Mouse (Mus musculus) thymus, adult 2 months (tissue): ENCODE data around the gene Eif4e. TPM values are rescaled to one million over a fixed set of nuclear protein-coding genes. Genes with fewer than 3 reads are reported as not detected.

Source experiments
- DNase-seq: peaks from one replicate; pipeline ENCODE4 v3.0.0; 2021
- H3K27ac ChIP-seq: fragments of 200-500 bp; 2 replicates; pipeline ENCODE4 v1.5.1; 2012; ENCODE audit warnings: low read length, control low read depth; ENCODE audit not compliant: control insufficient read depth, insufficient read depth
- H3K27me3 ChIP-seq: fragments of 200-500 bp; 2 replicates; pipeline ENCODE4 v1.6.1; 2012; ENCODE audit warnings: mild to moderate bottlenecking, low read length, moderate library complexity, mixed read lengths; ENCODE audit not compliant: control insufficient read depth, insufficient read depth
- H3K36me3 ChIP-seq: fragments of 200-500 bp; 2 replicates; pipeline ENCODE4 v1.6.1; 2012; ENCODE audit warnings: mild to moderate bottlenecking, low read length, moderate library complexity; ENCODE audit not compliant: control insufficient read depth, insufficient read depth
- H3K4me1 ChIP-seq: fragments of 200-500 bp; replicated peaks from 2 replicates; pipeline ENCODE4 v1.6.1; 2012; ENCODE audit warnings: low read length; ENCODE audit not compliant: control insufficient read depth, insufficient read depth
- H3K4me3 ChIP-seq: fragments of 200-500 bp; 2 replicates; pipeline ENCODE4 v1.5.1; 2012; ENCODE audit warnings: mild to moderate bottlenecking, low read length, control low read depth, moderate library complexity; ENCODE audit not compliant: control insufficient read depth, insufficient read depth
- CTCF ChIP-seq: fragments of 200-500 bp; IDR thresholded peaks from 2 replicates; pipeline ENCODE4 v1.5.1; 2012; ENCODE audit warnings: mild to moderate bottlenecking, control low read depth, low read length, moderate library complexity, borderline replicate concordance; ENCODE audit not compliant: control insufficient read depth, poor library complexity, insufficient read depth; ENCODE audit errors: extremely low read depth
- POLR2A ChIP-seq: fragments of 200-500 bp; IDR thresholded peaks from 2 replicates; pipeline ENCODE4 v1.6.1; 2012; ENCODE audit warnings: mild to moderate bottlenecking, low read length, control low read depth, moderate library complexity; ENCODE audit not compliant: control insufficient read depth, poor library complexity, insufficient read depth; ENCODE audit errors: extremely low read depth
- WGBS: fragments of 180-500 bp; shearing (Covaris S2); methylation state at CpG from one replicate; pipeline ENCODE4 v1.1.7; 2018; 5-methylcytosine and 5-hydroxymethylcytosine counted together
- polyA plus RNA-seq: library from polyadenylated mRNA; depleted of rRNA; stranded (reverse); fragments of >200 nt; gene quantifications from 2 replicates; pipeline ENCODE4 v1.2.3, GENCODE M21; 2012

Eif4e gene
- polyA plus RNA-seq, 1 experiment, result 25.1 TPM

DNA sequence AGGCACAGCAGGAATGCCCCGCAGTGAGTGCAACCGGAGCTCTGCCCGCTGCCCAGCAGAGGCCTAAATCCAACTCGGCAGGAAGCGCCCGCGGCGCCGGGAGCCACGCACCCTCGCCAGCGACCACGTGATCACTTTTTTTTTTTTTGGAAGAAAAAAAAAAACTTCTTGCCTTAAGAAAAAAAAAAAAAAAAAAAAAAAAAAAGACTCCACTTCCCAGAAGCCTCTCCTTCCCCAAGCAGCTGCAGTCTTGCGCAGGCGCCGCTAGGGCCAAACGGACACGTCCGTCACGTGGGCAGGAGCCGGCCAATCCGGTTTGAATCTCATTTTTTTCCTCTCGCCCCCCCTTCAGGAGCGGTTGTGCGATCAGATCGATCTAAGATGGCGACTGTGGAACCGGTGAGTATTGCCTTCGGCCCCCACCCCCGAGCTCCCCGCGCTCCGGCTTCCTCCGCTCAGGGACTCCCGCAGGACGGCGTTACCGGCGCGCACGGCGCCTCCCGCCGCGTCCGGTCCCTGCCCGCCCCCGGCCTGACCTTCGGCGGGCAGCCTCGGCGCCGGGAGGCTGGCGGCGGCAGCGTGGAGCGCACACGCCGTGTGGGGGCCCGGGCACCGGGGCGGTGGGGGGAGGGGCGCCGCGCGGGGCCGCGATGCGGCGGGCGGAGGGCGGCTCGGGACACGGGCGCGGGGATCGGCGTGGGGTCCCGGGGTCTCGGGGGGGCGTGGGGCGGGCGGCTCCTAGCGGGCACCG lies 1.1 kb downstream of the Eif4e start:
- TF ChIP-seq POLR2A (peak; percentile 70), CTCF (no peak)
- Histone ChIP-seq H3K27ac (peak overlapping the region; percentile 59), H3K36me3 (no peaks in the 10 kb centered on the region), H3K27me3 (no peaks in the 10 kb centered on the region), H3K4me3 (peak overlapping the region; percentile 94), H3K4me1 (peaks cover 7% of the 10 kb centered on the region)
- 2% methylated on average over 71 of the region's 85 CpGs for WGBS
- peak; percentile 98 for DNase-seq

DNA sequence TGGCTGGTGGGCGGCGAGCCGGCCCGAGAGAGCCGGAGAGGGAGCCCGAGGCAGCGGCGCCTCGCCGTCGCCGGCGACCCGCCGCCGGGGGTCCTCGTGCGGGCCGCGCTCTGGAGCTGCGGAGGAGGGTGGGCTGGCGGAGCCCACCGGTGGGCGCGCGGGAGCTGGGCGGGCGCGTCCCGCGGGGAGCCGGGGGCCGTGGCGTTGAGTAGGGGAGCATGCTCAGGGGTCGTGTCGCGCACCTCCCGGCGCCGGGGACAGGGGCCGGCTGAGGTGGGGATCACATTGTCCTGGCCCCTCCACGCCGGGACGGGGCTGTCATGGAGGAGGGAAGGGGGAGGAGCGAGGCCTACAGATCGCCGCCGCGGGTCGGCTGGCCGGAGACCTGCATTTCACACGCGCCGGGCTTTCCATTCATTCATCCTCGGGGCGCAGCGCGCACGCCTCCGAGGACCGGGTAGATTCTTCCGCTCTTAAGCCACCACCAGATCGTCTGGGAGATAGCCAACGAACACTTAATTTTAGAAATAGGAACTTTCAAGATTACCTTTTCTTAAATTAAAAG lies 1.8 kb downstream of the Eif4e start:
- peak overlapping the region; percentile 94 for H3K4me3 ChIP-seq
- no peaks in the 10 kb centered on the region for H3K36me3 ChIP-seq
- H3K27me3 ChIP-seq, result no peaks in the 10 kb centered on the region
- peaks cover 7% of the 10 kb centered on the region for H3K4me1 ChIP-seq
- H3K27ac ChIP-seq, result no peak overlapping the region
- WGBS, result under 1% methylated on average over 59 of the region's 64 CpGs
- no peak for TF ChIP-seq POLR2A
- TF ChIP-seq CTCF, result no peak
- DNase-seq, result peak; percentile 57

DNA sequence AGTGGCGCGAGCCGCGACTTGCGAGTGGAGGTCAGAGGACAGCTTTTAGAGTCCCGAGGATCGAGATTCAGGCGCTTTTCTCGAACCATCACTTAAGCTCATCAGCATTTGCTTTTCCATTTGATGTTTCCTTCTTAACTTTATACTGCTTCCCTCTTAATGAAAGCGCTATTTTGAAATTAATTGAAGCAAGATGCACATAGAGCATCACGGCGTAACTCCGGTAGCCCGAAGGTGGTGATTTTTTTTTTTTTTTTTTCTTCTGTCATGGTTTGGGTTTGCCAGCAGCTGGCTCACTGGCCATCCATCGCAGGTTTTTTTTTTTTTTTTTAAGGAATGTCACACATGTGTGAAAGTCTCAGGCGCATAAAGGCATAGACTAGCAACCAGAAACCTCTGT lies 2.3 kb downstream of the Eif4e start:
- 5% methylated on average over 16 of the region's 16 CpGs for WGBS
- Histone ChIP-seq H3K4me3 (peak overlapping the region; percentile 94), H3K36me3 (no peaks in the 10 kb centered on the region), H3K27me3 (no peaks in the 10 kb centered on the region), H3K4me1 (peaks cover 7% of the 10 kb centered on the region), H3K27ac (no peak overlapping the region)
- DNase-seq, result no peak
- TF ChIP-seq CTCF, result no peak
- no peak for TF ChIP-seq POLR2A

DNA sequence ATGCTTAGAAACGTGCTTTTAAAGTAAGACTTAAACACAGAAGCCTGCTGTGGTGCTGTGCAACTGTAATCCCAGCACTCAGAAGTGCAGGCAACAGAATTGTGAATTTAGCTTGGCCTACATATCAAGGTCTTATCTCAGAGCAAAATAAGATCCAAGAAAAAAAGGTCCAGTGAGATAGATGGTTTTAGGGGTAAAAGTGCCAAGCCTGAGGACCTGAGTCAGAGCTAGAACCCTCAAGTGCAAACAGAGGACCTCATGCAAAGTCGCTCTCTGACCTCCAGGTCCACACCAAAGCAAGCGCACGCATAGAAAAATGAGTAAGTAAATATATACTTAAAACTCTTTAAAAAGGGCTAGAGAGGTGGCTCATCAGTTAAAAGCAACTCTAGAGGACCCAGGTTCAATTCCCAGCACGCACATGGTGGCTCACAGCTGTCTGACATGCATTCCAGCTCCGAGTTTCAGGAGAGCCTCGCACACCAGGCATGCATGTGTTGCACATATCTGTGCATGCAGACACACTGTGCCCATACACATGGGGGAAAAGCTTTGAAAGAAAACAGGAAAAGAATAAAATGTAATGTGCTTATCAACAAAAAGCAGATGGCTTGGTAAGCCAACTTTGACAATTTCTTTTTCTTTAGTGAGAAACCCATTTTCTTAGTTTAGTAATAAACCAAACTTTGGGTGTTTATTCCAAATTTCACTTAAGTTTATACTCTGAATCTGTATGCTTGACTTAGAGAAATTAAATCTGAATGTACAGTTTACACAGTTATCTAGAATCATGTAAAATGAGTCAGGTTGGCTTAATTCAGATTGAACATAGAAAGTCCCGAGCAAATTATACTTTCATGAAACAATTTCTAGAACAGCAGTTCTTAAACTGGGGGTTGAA lies 4.8 kb downstream of the Eif4e start:
- peaks cover 6% of the 10 kb centered on the region for H3K4me1 ChIP-seq
- 92% methylated on average over 8 of the region's 8 CpGs for WGBS
- H3K27ac ChIP-seq, result no peak overlapping the region
- H3K4me3 ChIP-seq, result no peak overlapping the region
- no peak for DNase-seq
- no peaks in the 10 kb centered on the region for H3K27me3 ChIP-seq
- no peaks in the 10 kb centered on the region for H3K36me3 ChIP-seq
- TF ChIP-seq CTCF, result no peak
- no peak for TF ChIP-seq POLR2A

DNA sequence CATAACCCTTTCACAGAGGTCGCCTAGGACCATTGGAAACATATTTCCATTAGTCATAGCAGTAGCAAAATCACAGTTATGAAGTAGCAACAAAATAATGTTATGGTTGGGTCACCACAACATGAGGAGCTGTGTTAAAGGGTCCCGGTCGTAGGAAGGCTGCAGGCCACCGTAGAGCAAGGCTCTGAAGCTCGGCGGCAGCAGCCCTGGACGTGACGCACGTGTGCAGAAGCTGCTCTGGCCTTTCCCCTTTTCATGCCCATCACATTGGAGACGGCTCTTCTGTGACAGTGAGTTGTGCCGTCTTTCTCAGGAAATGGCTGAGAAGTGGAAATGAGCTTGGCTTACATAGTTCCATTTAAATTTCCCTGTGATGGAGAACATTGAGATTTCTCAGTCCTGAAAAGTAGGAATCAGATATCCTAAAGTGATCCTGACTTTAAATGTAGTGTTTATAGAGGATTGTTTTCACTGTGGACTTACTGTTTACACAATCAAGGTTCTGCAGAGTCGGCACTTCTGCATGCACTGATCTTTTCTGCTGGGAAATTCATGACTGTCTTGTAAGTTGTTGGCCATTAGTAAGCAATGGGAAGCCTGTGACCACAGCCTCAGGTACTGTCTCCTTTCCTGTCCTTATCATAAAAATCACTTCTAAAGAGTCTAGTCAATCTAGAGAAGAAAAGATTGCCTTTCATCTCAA lies 5.7 kb downstream of the Eif4e start:
- WGBS, result 87% methylated on average over 12 of the region's 12 CpGs
- H3K36me3 ChIP-seq, result no peaks in the 10 kb centered on the region
- DNase-seq, result no peak
- no peaks in the 10 kb centered on the region; the same call in none of the 2 replicates for H3K4me1 ChIP-seq
- no peak overlapping the region for H3K27ac ChIP-seq
- no peak for TF ChIP-seq POLR2A
- H3K27me3 ChIP-seq, result no peaks in the 10 kb centered on the region
- H3K4me3 ChIP-seq, result no peak overlapping the region

DNA sequence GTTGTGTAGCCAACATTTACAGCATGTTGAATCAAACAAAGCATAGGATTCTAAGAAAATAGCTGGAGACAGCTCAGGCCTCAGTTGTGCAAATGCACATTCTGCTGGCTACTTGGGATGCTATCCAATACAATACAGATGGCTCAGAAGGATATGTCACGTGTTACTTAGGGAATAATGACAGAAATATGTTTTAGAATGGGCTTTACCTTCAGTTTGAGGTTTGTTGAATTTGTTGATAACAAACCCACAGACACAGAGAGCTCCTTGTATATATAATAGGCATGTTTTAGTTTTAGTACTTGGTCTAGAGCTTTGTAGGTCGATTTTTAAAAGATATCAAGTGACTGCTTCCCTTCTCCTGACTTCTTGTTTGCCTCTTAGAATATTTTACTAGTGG lies 6.8 kb downstream of the Eif4e start:
- H3K27me3 ChIP-seq, result no peaks in the 10 kb centered on the region
- TF ChIP-seq POLR2A (no peak), CTCF (no peak)
- DNase-seq, result no peak
- H3K27ac ChIP-seq, result no peak overlapping the region
- H3K36me3 ChIP-seq, result no peaks in the 10 kb centered on the region
- H3K4me3 ChIP-seq, result no peak overlapping the region
- WGBS, result 52% methylated on average over 2 of the region's 2 CpGs
- no peaks in the 10 kb centered on the region; the same call in none of the 2 replicates for H3K4me1 ChIP-seq
